Mouse (Mus musculus) ES-E14 (cell line): ENCODE data around the gene Dnajb12.

Source experiments
- CHD2 ChIP-seq: IDR thresholded peaks from 2 replicates; pipeline ENCODE4 v1.6.1; 2014; ENCODE audit warnings: mild to moderate bottlenecking, low read depth, low read length, inconsistent platforms
- HCFC1 ChIP-seq: IDR thresholded peaks from 2 replicates; pipeline ENCODE4 v1.6.1; 2012; ENCODE audit warnings: low read length, inconsistent platforms, borderline replicate concordance; ENCODE audit not compliant: insufficient read depth
- ZNF384 ChIP-seq: IDR thresholded peaks from 2 replicates; pipeline ENCODE4 v1.6.1; 2012; ENCODE audit warnings: low read depth, low read length, inconsistent platforms

DNA sequence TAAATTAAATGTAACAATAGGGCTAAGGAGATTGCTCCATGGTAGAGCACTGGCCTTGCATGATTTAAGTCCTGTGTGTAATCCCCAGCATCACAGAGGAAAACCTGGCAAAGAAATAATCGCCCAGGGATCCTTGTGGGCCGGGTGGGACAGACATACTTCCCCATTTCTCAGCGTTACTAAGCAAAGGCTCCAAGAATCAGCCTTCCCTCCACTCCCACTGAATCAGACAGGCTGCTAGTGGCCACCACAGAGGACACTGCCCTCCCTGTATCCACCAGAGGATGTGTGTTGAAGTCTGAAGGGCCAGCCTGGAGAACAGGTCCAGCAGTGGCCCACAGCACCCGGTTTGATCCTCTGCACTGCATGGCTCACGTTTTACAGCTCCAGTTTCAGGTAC is 8.1 kb downstream of the Dnajb12 start:
- TF ChIP-seq HCFC1 (no peak), CHD2 (no peak), ZNF384 (no peak)
